Mouse (Mus musculus): ENCODE data around the gene Cfb.
"Not testable (repeated sequence)": the region's sequence is repeated elsewhere in the genome, so short reads cannot be mapped to it uniquely, and the experiment has no call there.

The Cfb gene

GRCm38 (mm10) chr17:34862416-34863081 lies at the start of gene Cfb:
Gene Cfb (minus strand): TSS chr17:34862518.
- DNase-seq (ENCODE audit: low spot score) = no peak

DNA sequence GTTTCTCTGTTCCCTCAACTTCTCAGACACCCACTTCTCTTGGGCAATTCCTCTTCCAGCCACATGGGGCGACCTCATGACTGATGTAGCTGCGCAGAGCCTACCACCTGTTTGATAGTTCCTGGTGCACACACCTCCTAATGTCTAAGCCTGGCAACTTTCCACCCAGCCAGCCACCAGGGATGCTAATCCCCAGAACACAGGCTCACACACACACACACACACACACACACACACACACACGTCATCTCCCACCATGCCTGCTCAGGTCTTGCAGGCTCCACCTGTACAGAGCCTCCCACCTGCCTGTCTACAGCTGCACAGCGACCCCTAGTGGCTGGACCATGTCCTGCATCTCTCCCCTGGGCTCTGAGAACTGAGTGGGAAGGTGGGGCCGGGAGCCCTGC lies 49.6 kb upstream of the Cfb start:
- peak; percentile 77 for DNase-seq (ENCODE audit: low spot score)

DNA sequence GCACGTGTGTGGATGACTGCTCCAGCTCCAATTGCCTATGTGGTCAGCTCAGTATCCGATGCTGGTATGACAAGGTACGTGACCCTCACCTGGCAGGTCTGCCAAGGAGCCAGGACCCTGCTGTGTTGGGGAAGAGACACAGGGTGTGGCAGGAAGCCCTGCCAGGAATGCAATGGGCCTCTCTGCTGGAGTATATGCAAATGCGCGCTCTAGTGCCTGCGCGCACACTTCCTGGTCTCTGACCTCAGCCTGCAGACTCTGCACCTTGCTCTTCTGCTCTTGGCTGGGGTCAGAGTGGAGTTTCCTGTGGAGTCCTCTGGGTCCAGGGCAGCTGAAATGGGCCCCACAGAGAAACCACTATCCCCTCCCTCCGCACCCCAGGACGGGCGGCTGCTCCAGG lies 48.7 kb upstream of the Cfb start:
- DNase-seq (ENCODE audit: low spot score) = no peak

DNA sequence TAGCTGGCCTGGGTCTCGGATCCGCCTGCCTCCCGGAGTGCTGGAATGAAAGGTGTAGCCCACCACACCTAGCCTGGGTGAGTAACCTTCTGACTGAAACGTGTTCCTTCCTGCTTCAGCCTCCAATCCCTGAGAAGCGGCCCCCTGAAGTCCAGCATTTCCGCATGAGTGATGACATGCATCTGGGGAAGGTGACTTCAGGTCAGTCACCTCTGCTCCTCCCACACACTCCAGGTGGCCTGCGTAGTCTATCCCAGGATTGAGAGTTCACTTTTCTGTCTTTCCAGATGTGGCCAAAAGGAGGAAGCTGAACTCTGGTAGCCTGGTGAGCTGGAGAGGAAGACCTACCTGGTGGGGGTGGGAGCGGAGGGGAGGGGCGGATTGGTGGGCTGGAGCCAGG lies 40.6 kb upstream of the Cfb start:
- no peak for DNase-seq (ENCODE audit: low spot score)

GRCm38 (mm10) chr17:34901948-34902347 lies 39.6 kb upstream of the Cfb start:
- DNase-seq (ENCODE audit: low spot score) = not testable (repeated sequence)

GRCm38 (mm10) chr17:34900826-34901225 lies 38.5 kb upstream of the Cfb start:
- DNase-seq (ENCODE audit: low spot score) = not testable (repeated sequence)

DNA sequence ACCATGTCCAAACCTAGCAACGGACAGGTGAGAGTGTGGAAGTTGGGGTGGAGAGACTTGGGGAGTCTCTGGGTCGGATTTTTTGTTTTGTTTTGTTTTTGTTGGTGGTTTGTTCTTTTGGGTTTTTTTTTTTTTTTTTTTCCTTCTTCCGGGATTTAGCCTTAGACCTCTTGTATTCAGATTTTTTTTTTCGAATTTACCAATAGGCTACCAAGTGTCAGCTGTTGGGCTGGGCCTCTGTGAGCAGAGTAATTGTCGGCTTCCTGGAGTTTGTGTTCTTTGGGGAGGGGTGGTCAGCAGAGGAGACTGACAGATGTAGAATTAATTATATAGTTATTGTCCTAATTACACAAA lies 37.5 kb upstream of the Cfb start:
- no peak for DNase-seq (ENCODE audit: low spot score)

DNA sequence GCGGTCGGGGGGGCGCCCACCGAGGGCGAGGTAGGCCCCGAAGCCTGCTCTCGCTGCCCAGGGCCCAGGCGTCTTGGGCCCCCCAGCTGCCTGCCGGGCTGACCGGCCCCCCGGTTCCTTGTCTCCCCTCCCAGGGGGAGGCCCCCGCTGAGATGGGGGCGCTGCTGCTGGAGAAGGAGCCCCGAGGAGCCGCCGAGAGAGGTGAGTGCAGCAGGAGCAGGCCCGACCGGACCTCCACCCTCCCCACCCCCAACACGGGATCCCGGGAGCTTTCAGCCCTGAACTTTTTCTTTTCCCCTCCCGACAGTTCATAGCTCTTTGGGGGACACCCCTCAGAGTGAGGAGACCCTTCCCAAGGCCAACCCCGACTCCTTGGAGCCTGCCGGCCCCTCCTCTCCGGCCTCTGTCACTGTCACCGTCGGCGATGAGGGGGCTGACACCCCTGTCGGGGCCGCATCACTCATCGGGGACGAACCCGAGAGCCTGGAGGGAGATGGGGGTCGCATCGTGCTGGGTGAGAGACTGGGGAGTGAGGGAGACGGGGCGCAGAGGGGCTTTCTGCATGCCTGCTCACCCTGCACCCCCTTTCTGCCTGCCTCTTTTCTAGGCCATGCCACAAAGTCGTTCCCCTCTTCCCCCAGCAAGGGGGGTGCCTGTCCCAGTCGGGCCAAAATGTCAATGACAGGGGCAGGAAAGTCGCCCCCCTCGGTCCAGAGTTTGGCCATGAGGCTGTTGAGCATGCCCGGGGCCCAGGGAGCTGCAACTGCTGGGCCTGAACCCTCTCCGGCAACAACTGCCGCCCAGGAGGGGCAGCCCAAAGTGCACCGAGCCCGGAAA lies 37.0 kb upstream of the Cfb start:
- DNase-seq (ENCODE audit: low spot score) = no peak

GRCm38 (mm10) chr17:34898706-34899052 lies 36.4 kb upstream of the Cfb start:
- DNase-seq (ENCODE audit: low spot score) = no peak

DNA sequence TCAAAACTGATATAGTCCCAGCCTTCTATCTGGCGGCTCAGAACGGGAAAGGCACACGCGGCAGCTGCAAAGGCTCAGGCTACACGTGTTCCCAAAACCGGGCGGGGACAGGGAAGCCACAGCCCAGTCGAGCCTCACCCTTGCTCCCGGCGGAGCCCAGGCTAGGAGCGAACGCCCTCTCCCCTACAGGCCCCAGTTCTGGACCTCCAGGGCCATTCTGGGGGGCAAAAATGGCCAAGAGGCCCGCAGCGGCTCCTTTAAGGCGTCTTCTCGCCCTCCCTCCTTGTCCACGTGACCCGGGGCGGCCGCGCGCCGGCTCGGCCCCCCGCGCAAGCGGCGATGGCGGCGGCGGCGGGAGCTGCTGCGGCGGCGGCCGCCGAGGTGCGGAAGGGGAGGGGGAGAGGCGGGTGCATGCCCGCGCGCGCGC lies 35.9 kb upstream of the Cfb start, which contains the start of the genes C2 and Ehmt2:
C2 (minus strand) TSS at position 106 of the 427 bp plus-strand sequence.
Ehmt2 (plus strand) TSS at position 310 of the 427 bp plus-strand sequence.
- peak; percentile 63 for DNase-seq (ENCODE audit: low spot score)

DNA sequence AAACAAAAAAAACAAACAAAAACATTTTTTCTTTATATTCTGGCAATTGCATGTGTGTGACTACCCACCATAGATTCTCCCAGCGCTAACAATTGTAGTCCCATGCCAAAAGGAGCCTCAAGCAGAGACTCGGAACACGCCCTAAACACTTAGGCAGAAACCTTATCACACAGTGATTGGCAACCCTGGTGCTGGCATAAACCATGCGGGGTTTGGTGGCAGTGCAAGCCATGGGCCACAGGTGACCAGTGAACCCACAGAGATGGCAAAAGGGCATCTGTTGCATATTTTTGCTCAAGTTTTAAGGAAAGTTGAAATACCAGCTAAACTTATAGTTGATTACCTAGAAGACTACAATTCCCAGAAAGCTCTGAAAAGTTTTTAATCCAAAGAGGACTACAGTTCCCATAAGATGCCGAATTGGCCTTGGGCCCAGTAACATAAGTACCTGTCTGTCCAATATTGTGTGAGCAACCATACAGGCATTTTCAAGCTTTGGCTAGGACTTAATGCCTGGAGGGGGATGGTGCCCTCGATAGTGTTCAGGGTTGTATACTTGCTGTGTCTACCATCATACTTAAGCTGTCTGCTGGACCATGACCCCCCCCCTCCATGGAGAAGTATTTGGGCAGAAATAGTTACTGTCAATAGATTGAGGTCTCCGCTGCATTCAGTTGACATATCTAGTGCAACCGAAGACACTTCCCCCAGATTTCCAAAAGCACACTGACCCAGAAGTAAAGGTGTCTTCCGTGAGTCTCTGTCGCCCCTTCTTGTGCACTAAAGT lies 35.2 kb upstream of the Cfb start:
- no peak for DNase-seq (ENCODE audit: low spot score)

GRCm38 (mm10) chr17:34896366-34896765 lies 34.0 kb upstream of the Cfb start:
- DNase-seq (ENCODE audit: low spot score) = no peak

DNA sequence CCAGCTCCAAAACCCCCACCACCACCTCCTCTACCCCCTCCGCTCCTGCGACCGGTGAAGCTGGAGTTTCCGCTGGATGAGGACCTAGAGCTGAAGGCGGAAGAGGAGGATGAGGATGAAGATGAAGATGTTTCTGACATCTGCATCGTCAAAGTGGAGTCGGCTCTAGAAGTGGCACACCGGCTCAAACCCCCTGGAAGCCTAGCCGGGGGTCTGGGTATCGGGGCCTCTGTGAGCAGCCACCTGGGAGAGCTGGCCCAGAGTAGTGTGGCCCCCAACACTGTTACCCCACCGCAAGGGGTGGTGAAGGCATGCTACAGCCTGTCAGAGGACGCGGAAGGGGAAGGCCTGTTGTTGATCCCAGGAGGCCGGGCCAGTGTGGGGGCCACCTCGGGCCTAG lies 33.4 kb upstream of the Cfb start:
- DNase-seq (ENCODE audit: low spot score) = no peak

GRCm38 (mm10) chr17:34894801-34895530 lies 32.6 kb upstream of the Cfb start:
- DNase-seq (ENCODE audit: low spot score) = no peak

- peak; percentile 81 for DNase-seq (ENCODE audit: low spot score)
These were observed 31.8 kb upstream of the Cfb start for GRCm38 (mm10) chr17:34894074-34894597.

DNA sequence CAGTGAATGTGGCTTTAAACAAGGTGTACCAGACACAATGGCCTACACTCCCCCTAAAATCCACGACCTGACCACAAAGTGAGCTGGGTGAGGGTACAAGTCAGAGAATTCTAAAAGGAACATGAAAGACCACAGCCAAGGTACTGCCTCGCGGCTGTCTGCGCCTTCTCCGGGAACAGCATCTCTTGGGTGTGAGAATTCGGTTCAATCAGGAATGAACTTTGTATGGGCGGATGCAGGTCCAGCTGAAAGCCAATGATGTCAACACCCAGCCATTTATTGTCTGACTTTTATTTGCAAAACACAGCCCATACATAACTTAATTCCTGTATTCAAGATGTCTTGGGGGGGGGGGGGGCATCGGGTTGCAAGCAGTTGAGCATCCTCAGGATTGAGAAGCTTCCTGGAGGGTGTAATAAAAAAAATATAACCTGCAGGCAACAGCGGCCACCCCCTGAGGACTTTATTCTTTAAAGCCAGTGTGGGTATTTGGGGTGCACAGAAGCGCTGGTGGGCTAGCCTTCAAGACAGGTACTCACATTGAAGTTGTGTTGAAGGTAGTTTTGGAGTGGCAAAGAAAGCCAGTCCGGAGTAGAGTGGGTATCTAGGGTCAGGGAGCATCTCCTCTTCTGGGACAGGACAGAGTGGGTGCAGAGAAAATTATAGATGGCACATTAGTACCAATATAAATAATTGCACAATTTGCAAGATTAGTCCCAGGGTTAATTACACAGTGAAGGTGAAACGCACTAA lies 30.9 kb upstream of the Cfb start:
- no peak for DNase-seq (ENCODE audit: low spot score)

GRCm38 (mm10) chr17:34891377-34891776 lies 29.1 kb upstream of the Cfb start:
- no peak for DNase-seq (ENCODE audit: low spot score)

DNA sequence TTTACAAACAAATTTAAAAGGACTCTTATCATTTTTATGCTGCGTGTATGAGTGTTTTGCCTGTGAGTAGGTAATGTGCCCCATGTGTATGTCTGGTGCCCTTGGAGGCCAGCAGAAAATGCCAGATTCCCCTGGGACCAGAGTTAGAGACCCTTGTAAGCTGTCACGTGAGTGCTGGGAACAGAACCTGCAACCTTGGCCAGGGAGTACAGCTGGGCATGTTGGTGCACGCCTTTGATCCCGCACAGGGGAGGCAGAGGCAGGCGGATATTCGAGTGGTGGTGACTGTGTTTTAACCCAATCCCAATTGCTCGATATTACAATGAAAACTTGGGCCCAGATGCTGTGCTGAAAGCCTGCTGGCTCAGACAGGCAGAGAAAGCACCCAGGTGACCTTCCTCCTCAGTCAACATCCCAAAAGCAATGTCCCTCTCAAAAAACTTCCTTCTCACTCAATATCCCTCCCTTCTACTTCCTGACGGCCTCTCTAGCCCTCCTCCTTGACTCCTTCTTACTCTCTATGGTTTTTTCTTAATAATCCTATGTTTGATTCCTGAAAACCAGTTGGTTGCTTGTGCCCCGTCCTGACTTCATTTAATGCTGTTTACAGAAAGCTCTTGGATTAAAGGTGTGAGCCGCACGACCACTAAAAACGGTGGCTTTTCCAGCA lies 27.9 kb upstream of the Cfb start:
- DNase-seq (ENCODE audit: low spot score) = no peak

DNA sequence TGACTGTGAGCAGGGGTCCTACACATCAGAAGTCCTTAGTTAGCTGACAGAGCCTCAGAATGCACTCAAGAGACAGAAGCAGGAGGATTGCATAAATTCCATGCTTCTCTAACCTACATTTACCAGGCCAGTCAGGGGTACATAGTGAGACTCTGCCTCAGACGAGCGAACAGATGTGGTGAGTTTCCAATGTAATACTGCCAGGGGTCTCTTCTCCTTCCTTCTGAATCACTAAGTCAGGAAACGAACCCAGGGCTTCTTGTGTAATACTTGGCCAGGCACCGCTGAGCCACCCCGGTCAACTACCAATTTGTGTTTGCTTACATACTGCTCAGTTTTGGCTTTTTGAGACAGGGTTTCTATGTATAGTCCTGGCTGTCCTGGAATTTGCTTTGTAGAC lies 25.6 kb upstream of the Cfb start:
- no peak for DNase-seq (ENCODE audit: low spot score)

DNA sequence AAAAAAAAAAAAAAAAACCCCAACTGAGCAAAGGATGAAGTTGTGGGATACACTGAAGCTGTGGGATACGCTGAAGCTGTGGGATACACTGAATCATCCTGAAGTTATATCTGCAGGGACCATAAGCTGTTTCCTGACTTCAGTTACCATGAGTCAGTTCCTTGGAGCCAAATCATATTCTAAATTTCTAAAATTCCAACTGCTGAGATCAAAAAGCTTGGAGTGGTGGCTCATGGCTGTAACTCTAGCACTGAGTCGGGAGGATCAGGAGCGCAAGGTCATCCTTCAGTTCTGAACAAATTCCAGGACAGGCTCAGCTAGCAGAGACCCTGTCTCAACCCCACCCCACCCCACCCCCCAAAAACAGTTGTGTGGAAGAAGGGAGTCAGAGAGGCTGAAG lies 23.3 kb upstream of the Cfb start:
- no peak for DNase-seq (ENCODE audit: low spot score)
